ENCODE assay signal across 11 mouse cellular contexts in the genomic region with DNA sequence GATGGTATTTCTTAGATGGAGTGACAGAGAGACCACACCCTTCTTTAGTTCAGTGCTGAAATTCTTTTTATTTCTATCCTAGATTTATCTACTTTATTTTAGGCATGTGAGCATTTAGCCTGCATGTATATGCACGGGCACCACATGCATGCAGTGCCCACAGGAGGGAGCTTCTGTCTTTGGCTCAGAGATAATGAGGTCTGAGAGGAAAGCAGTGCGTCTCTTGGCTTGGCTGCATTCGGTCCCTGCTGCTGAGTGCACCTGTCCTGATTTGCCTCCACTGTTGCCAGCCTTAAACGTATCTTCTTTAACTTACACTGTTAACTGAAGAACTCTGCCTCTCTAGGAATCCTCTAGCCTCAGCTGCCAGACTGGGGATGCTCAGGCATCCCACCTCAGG.
DNase-seq lines count a peak whose midpoint lies in the region; ATAC-seq and TF ChIP-seq lines count a peak whose summit lies in the region.
"Had no signal": no experiment of that assay in that cellular context is flagged by ENCODE, and none has a peak within 500 bp of the region (broad histone marks: within the 10 kb centered on the region; RNA-seq: fewer than 3 reads in every experiment).

No protein-coding gene starts in this region.

- WGBS in heart, embryonic 16.5 days: 45% methylated on average over 4 of the region's 4 CpGs
- WGBS in forebrain, postnatal 0 days: 27% methylated on average over 4 of the region's 4 CpGs

- no peak for DNase-seq in heart, postnatal 14 days
- peak; percentile 37 to 49 for DNase-seq in right cerebral cortex, adult 2 months (ENCODE audit: low spot score in 2 of 2)
- no peak for DNase-seq in right cerebral cortex, postnatal 14 days
- peak; percentile 71 for DNase-seq in forebrain, postnatal 0 days
- no peak for DNase-seq in thymus, postnatal 36 days
- DNase-seq in retina, postnatal 1 day: no peak
- DNase-seq: gastrocnemius, postnatal 36 days had no signal

- peaks cover 2% of the 10 kb centered on the region; the same call in 1 of the 2 replicates for H3K9me3 ChIP-seq in heart, embryonic 16.5 days (replicated peaks; ENCODE audit: control insufficient read depth, low read length)
- no peaks in the 10 kb centered on the region for H3K9me3 ChIP-seq in forebrain, postnatal 0 days (ENCODE audit: low read length)
- H3K9me3 ChIP-seq: embryonic facial prominence, embryonic 10.5 days had no signal

- intact Hi-C loops in heart, postnatal 14 days (cut with DNase I): no loop called here

- peak; percentile 62 for TF ChIP-seq CTCF in forebrain, postnatal 0 days (IDR thresholded peaks at IDR 0.05; ENCODE audit: low read depth)

- H3K27me3 ChIP-seq in heart, embryonic 16.5 days (ENCODE audit: control insufficient read depth, insufficient read depth, low read length): no peaks in the 10 kb centered on the region
- H3K27me3 ChIP-seq in forebrain, postnatal 0 days (ENCODE audit: insufficient read depth, low read length): no peaks in the 10 kb centered on the region
- H3K27me3 ChIP-seq: limb, embryonic 13.5 days had no signal

- H3K4me1 ChIP-seq in heart, embryonic 16.5 days (ENCODE audit: control insufficient read depth, insufficient read depth, low read length): peaks cover 17% of the 10 kb centered on the region
- no peaks in the 10 kb centered on the region for H3K4me1 ChIP-seq in forebrain, postnatal 0 days (ENCODE audit: insufficient read depth)

- H3K9ac ChIP-seq in heart, embryonic 16.5 days (ENCODE audit: low read length): no peak overlapping the region
- H3K9ac ChIP-seq in forebrain, postnatal 0 days: no peak overlapping the region
- H3K9ac ChIP-seq: limb, embryonic 13.5 days had no signal

- no peak overlapping the region for H3K4me3 ChIP-seq in heart, embryonic 16.5 days (ENCODE audit: low read length)
- H3K4me3 ChIP-seq in forebrain, postnatal 0 days (ENCODE audit: low read depth, low read length): no peak overlapping the region
- H3K4me3 ChIP-seq: embryonic facial prominence, embryonic 10.5 days; limb, embryonic 13.5 days had no signal

- ATAC-seq in heart, embryonic 16.5 days (replicated peaks; ENCODE audit: extremely low read depth, insufficient read depth, low FRiP score): no peak; the same call in 1 of the 2 replicates
- ATAC-seq in forebrain, postnatal 0 days: peak; percentile 86
- ATAC-seq in monocyte, adult 5-6 weeks (replicated peaks; ENCODE audit: insufficient number of reproducible peaks, low FRiP score, low TSS enrichment, poor library complexity, severe bottlenecking): no peak

- H3K4me2 ChIP-seq in heart, embryonic 16.5 days (ENCODE audit: low read depth, low read length): no peak overlapping the region
- no peak overlapping the region for H3K4me2 ChIP-seq in forebrain, postnatal 0 days (ENCODE audit: low read depth)
- H3K4me2 ChIP-seq: limb, embryonic 13.5 days had no signal

- H3K27ac ChIP-seq in heart, embryonic 16.5 days (ENCODE audit: low read length): peak overlapping the region; percentile 83
- H3K27ac ChIP-seq in forebrain, postnatal 0 days (ENCODE audit: low read depth, low read length): no peak overlapping the region
- H3K27ac ChIP-seq: embryonic facial prominence, embryonic 10.5 days had no signal

- no peaks in the 10 kb centered on the region for H3K36me3 ChIP-seq in heart, embryonic 16.5 days (ENCODE audit: control insufficient read depth, insufficient read depth)
- H3K36me3 ChIP-seq in forebrain, postnatal 0 days (ENCODE audit: insufficient read depth): no peaks in the 10 kb centered on the region
- H3K36me3 ChIP-seq: embryonic facial prominence, embryonic 10.5 days; limb, embryonic 13.5 days had no signal

Comparison
In these comparisons a context has a peak if more than half of its experiments do, and no peak if none do; other contexts are left out.
1. DNase-seq: peak in right cerebral cortex, adult 2 months (2 of 2) and forebrain, postnatal 0 days (single experiment); none in heart, postnatal 14 days (0 of 2), right cerebral cortex, postnatal 14 days (single experiment), thymus, postnatal 36 days (0 of 2) and retina, postnatal 1 day (single experiment).